Mouse (Mus musculus) gastrocnemius, adult 2 months (tissue): ENCODE results near the gene Snrpd3. TPM values are rescaled to one million over a fixed set of nuclear protein-coding genes. Genes with fewer than 3 reads are reported as not detected.
"Not testable (repeated sequence)": the region's sequence is repeated elsewhere in the genome, so short reads cannot be mapped to it uniquely, and the experiment has no call there.

ENCODE experiments used
- DNase-seq: peaks from one replicate; pipeline ENCODE4 v3.0.0; 2022
- H3K27ac ChIP-seq: fragments of 200-600 bp; 2 replicates; pipeline ENCODE4 v1.8.1; 2022; ENCODE audit warnings: mild to moderate bottlenecking
- H3K4me3 ChIP-seq: fragments of 200-600 bp; 2 replicates; pipeline ENCODE4 v1.8.1; 2022; ENCODE audit warnings: mild to moderate bottlenecking, moderate library complexity
- CTCF ChIP-seq: fragments of 200-600 bp; IDR thresholded peaks from 2 replicates; pipeline ENCODE4 v1.8.1; 2022; ENCODE audit warnings: antibody characterized with exemption, mild to moderate bottlenecking, moderate library complexity
- intact Hi-C: fragments of 180-260 bp; cut with DNase I; formaldehyde crosslinking; loops from one replicate; pipeline ENCODE4 v1.15.1; 2025
- long read RNA-seq, 2 experiments: library from polyadenylated mRNA; stranded (forward); transcript quantifications; one replicate each; pipeline ENCODE4 v2.0.0; 2021
- total RNA-seq, 2 experiments: library from RNA; stranded (reverse); gene quantifications; 2 replicates each; pipeline ENCODE4 v1.2.3; 2021

Snrpd3 gene
- total RNA-seq: 10 to 100 TPM; 65.9 to 91.4 TPM
- long read RNA-seq, experiment 1, transcript Snrpd3-201 (4 exons, 3,036 nt): major isoform, 12 of 20 reads
- long read RNA-seq, experiment 1, partial matches to known transcripts: 8 of 20 reads
- long read RNA-seq, experiment 1, other reads (novel, unspliced or antisense): 0 of 20 reads
- long read RNA-seq, experiment 2, transcript Snrpd3-201 (4 exons, 3,036 nt): major isoform, 18 of 29 reads
- long read RNA-seq, experiment 2, partial matches to known transcripts: 9 of 29 reads
- long read RNA-seq, experiment 2, other reads (novel, unspliced or antisense): 2 of 29 reads

DNA sequence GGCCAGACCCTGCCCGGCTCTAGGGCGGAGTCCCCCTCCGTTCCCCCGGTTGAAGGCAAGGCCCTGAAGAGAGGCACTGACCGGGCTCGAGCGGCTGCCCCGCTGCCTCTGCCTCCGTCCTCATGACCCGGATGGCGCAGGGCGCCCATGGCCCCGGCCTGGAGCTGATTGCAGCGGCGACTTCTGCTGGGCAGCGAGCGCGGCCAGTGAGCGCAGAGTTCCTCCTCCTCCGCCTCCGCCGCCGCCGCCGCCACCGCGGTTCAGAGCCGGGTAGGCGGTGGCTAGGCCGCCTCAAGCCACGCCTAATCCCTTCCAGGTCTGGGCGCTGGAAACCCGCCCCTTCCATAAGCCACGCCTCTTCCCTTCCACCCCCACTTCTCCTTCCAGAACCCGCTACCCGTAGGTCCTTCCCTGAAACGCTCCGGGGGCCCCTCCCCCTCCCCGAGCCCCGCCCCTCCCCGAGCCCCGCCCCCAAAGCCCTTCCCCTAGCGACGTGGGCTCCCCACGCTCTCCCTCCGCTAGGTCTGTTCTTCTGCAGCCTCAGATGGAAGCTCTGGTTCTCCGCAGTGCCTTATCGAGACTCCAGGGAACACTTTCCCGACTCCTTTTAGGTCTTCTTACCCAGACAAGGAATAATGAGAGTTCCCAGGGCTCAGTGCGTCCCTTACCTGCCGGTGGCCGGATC lies at the start of gene Snrpd3:
Snrpd3 (plus strand) TSS at position 479 of the 685 bp plus-strand sequence.
- peak; percentile 97 for DNase-seq
- peak within 1 kb of the TSS; percentile 94 for H3K4me3 ChIP-seq
- H3K27ac ChIP-seq: peak within 1 kb of the TSS; percentile 96
- no peak for TF ChIP-seq CTCF
- intact Hi-C loops: no loop called here

DNA sequence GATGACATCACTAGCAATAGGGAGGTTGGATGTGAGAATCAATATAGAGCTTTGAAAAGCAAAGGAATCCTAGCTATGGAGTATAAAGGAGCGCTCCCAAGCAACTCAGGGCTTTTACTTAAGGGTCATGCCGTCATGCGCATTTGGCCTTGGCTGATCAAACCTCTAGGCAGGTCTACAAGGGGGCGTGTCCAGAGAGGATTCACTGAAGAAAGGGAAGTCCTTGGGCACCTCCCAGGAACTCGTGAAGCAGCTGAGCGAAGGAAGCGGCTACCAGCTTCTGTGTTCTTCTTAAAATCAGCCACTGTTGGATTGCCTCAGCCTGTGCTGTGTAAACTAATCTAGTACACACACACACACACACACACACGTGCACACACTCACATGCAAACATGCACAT lies 43.9 kb upstream of the Snrpd3 start:
- intact Hi-C loops: no loop called here
- TF ChIP-seq CTCF: no peak
- DNase-seq: no peak
- Histone ChIP-seq H3K27ac (no peak overlapping the region), H3K4me3 (no peak overlapping the region)

- no peak for DNase-seq
- Histone ChIP-seq H3K4me3 (no peak overlapping the region), H3K27ac (no peak overlapping the region)
- TF ChIP-seq CTCF: no peak
- intact Hi-C loops: no loop called here
Measured at GRCm38 (mm10) chr10:75474571-75474970, 42.8 kb upstream of the Snrpd3 start.

DNA sequence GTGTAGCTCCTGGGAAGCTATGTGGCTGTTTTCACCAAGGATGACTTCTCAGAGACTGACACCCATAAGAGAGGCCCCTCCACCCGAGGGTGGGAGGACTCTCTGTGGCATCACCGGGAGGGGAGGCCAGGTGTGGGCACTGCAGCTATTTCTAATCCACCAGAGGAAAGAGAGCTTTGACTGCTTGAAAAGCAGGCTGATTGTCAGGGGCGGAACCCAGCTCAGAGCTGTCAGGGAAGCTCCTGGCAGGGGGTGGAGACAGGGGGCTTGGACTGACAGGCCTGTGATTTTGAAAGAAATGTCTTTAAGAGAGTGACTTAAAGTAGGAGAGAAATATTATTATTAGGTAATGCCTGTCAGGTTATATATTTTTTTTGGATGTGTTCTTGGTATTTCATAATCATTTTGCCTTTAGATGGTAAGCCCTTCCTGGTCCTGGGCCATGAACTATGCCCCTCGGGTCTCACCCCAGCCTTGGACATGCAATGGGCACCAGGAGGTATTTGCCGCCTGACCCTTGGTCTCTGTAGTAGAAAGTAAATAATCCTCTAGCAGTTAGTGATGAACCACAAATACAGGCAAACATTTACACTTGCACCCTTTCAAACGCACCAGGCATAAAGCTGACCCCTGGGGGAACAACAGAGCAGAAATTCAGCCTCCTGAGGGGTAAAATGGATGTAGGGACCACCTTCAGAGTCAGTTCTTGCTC lies 42.1 kb upstream of the Snrpd3 start:
- H3K27ac ChIP-seq, intact Hi-C loops, DNase-seq, H3K4me3 ChIP-seq: not testable (repeated sequence)

DNA sequence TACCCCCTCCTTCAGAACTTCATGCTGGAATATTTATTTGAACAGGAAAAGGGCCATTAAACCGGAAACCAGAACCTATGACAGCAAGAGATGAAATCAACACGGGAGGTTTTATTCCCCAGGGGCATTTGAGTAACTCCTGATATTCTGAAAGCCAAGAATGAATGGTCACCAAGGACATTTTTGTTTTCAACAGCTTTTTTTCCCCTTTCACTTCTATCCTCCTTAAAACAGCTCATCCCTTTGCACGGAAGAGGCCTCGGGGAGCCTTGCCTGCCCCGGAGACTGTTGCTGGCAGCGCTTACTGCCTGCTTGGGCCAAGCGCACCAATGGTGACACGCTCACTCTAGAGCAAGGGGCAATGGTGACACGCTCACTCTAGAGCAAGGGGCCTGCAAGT lies 40.3 kb upstream of the Snrpd3 start:
- peak; percentile 72 for DNase-seq
- Histone ChIP-seq H3K4me3 (no peak overlapping the region), H3K27ac (peak overlapping the region; percentile 48)
- TF ChIP-seq CTCF: no peak
- intact Hi-C loops: no loop called here

DNA sequence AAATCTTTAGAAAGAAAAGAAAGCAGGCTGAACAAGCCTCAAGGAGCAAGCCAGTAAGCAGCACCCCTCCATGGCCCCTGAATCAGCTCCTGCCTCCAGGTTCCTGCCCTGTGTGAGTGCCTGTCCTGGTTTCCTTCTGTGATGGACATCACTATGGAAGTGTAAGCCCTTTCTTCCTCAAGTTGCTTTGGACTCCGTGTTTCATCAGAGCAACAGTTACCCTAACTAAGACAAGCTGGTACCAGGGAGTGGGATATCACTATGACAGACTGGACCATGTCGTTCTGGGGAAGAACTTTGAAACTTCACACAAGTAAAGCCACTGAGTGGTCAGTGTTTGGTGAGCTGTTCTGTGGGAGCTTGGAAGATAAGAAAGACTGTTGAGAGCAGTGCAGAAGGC lies 37.4 kb upstream of the Snrpd3 start:
- no peak for TF ChIP-seq CTCF
- intact Hi-C loops: loop anchor here (2.0 kb wide), 1 partner anchor 15 kb away; no protein-coding TSS in a partner anchor
- no peak for DNase-seq
- Histone ChIP-seq H3K27ac (no peak overlapping the region), H3K4me3 (no peak overlapping the region)

- no peak overlapping the region for H3K4me3 ChIP-seq
- H3K27ac ChIP-seq: no peak overlapping the region
- intact Hi-C loops: loop anchor here (2.0 kb wide), 1 partner anchor 17 kb away; no protein-coding TSS in a partner anchor
- no peak for DNase-seq
- TF ChIP-seq CTCF: no peak
Measured at GRCm38 (mm10) chr10:75481703-75482102, 35.6 kb upstream of the Snrpd3 start.

DNA sequence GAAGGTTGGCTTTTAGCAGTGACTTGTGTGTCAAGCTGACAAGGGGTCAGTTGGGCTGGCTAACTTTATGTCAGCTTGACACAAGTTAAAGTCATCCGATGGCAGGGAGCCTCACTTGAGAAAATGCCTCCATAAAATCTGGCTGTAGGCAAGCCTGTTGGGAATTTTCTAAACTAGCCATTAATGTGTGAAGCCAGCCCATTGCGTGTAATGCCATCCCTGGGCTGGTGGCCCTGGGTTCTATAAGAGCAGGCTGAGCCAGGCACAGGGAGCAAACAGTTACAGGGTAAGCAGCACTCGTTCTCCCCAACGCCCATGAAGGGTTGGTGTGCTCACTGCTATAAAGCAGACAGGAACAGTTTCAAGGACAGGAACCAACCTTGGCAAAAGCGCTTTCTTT lies 35.1 kb upstream of the Snrpd3 start:
- intact Hi-C loops: no loop called here
- DNase-seq: no peak
- no peak for TF ChIP-seq CTCF
- no peak overlapping the region for H3K27ac ChIP-seq
- H3K4me3 ChIP-seq: no peak overlapping the region

DNA sequence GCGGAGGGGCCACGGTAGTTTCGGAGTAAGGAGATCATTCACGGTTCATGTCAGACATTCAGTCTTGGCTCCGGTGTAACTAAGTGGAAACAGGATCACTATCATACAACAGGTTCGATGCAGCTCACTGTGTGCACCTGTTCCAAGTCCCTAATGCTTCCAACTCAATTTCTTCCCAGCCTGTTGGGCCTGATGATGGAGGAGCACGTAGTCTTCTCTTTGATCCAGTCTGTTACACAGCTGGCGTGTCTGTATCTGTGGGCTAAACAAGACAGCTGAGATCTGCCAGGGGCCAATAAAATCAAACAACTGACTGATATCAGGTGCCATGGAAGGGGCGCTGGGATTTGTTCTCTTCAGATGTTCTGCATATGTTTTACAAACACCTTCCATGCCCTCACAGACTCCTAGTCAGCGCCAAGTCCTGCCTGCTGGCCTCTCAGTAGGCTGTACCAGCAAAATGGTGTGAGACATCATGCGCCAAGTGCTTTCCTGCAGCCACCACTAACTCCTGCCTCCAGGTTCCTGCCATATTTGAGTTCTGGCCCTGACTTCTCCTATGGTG lies 34.4 kb upstream of the Snrpd3 start:
- Histone ChIP-seq H3K27ac (no peak overlapping the region), H3K4me3 (no peak overlapping the region)
- TF ChIP-seq CTCF: no peak
- no peak for DNase-seq
- intact Hi-C loops: loop anchor here (1.0 kb wide), 1 partner anchor 40 kb away; no protein-coding TSS in a partner anchor

DNA sequence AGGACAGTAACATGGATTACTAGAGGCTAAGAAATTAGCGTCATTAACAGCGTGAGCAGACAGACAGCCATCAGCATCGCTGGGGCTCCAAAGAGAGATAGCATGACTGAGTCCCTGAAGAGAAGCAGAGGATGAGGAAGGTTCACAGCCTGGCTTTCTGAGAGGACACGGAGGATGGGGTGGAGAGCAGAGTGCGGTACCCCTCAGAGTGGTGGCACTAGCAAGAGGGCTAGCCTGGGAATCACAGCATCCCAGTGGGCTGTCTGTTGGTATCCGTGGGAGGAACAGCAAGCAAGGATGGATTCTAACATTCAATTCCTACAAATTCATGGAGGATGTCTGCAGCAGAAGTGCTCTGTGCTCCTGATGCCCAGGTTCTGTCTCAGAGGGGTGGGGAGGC lies 33.3 kb upstream of the Snrpd3 start:
- intact Hi-C loops: no loop called here
- no peak overlapping the region for H3K27ac ChIP-seq
- TF ChIP-seq CTCF: no peak
- no peak overlapping the region for H3K4me3 ChIP-seq
- no peak for DNase-seq

GRCm38 (mm10) chr10:75484767-75485166 lies 32.6 kb upstream of the Snrpd3 start:
- Histone ChIP-seq H3K27ac (no peak overlapping the region), H3K4me3 (no peak overlapping the region)
- TF ChIP-seq CTCF: no peak
- DNase-seq: no peak
- intact Hi-C loops: loop anchor here (5.0 kb wide), 1 partner anchor 302 kb away; no protein-coding TSS in a partner anchor

DNA sequence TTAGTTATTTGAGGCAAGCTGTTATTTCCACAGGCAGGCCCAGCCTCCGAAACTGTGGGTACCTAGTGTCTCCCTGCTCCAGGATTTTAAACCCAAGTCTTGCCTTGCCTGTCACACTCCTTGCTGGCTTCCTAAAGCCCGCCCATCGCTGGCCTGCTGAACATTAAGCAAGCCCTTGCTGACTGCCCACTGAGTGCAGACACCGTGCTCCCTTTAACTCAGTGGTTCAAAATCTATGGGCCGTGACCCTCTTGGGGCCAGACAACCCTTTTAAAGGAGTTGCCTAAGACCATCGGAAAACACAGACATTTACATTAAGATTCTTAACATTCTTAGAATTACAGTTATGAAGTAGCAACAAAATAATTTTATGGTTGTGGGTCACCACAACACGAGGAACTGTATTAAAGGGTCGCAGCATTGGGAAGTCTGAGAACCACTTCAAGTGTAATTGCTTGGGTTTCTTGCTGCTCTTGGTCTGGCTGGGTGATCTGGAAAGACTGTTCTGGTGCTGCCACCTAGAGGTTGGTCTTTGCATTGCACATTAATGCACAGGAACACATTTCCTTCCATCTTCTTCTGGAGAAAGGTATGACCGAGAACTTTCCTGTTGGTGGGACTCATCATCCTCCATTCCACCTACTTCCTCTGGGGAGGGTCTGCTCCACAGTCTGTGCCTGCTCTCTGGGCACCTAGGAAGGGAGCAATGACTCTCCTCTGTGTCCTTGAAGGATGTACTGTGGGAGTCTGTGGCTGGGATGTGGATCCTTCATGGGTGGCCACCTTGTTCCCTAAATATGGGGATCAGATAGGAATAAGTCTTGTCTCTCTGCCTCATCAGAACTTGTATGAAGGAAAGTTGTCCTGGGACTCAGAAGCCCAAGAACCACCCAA lies 31.0 kb upstream of the Snrpd3 start:
- H3K4me3 ChIP-seq: no peak overlapping the region
- intact Hi-C loops: loop anchor here (1.0 to 5.0 kb wide), 3 partner anchors 170 to 304 kb away; partner anchors contain the start of gene Adora2a
- no peak overlapping the region for H3K27ac ChIP-seq
- TF ChIP-seq CTCF: peak; percentile 86
- peak; percentile 80 for DNase-seq
